Mouse (Mus musculus): ENCODE data around the gene Rasal1.
A peak's percentile ranks its signal among the peaks of the same experiment; 100 is the strongest.

Gene Rasal1

GRCm38 (mm10) chr5:120648569-120649373 is at the start of gene Rasal1:
TSS of gene Rasal1 (plus strand) at chr5:120648812.
- peak; percentile 66 to 76 for DNase-seq

- DNase-seq = no peak
Observed at GRCm38 (mm10) chr5:120599625-120600024, 49.0 kb upstream of the Rasal1 start.

GRCm38 (mm10) chr5:120600946-120601668 is 47.5 kb upstream of the Rasal1 start:
- peak; percentile 52 to 58 for DNase-seq

GRCm38 (mm10) chr5:120602210-120602609 is 46.4 kb upstream of the Rasal1 start:
- no peak for DNase-seq

GRCm38 (mm10) chr5:120603515-120603914 is 45.1 kb upstream of the Rasal1 start:
- no peak for DNase-seq

- DNase-seq = peak; percentile 94
Observed at GRCm38 (mm10) chr5:120604839-120605238, 43.8 kb upstream of the Rasal1 start.

- DNase-seq = peak in 1 of 2 experiments; percentile 48
Observed at GRCm38 (mm10) chr5:120605241-120605661, 43.4 kb upstream of the Rasal1 start.

- peak; percentile 93 to 94 for DNase-seq
Observed at GRCm38 (mm10) chr5:120605688-120606087, 42.9 kb upstream of the Rasal1 start.

- no peak for DNase-seq
Observed at GRCm38 (mm10) chr5:120606590-120607200, 41.9 kb upstream of the Rasal1 start.

GRCm38 (mm10) chr5:120607335-120607734 is 41.3 kb upstream of the Rasal1 start:
- no peak for DNase-seq

- no peak for DNase-seq
Observed at GRCm38 (mm10) chr5:120609246-120609775, 39.3 kb upstream of the Rasal1 start.

- DNase-seq = peak in 1 of 2 experiments; percentile 42
Observed at GRCm38 (mm10) chr5:120610906-120611305, 37.7 kb upstream of the Rasal1 start.

GRCm38 (mm10) chr5:120611416-120611815 is 37.2 kb upstream of the Rasal1 start:
- no peak for DNase-seq

GRCm38 (mm10) chr5:120612442-120612821 is 36.2 kb upstream of the Rasal1 start, which contains the start of the genes Rita1 and Ddx54:
TSS of gene Rita1 (minus strand) at chr5:120612589.
TSS of gene Ddx54 (plus strand) at chr5:120612739.
- peak; percentile 98 to 99 for DNase-seq

- DNase-seq = peak; percentile 100
Observed at GRCm38 (mm10) chr5:120612822-120613604, 35.6 kb upstream of the Rasal1 start.

- DNase-seq = peak; percentile 59 to 67
Observed at GRCm38 (mm10) chr5:120615903-120616302, 32.7 kb upstream of the Rasal1 start.

- no peak for DNase-seq
Observed at GRCm38 (mm10) chr5:120618778-120619177, 29.8 kb upstream of the Rasal1 start.

- DNase-seq = peak; percentile 78 to 80
Observed at GRCm38 (mm10) chr5:120619201-120619600, 29.4 kb upstream of the Rasal1 start.

- DNase-seq = peak; percentile 88 to 89
Observed at GRCm38 (mm10) chr5:120620375-120621077, 28.1 kb upstream of the Rasal1 start.

- peak; percentile 63 to 78 for DNase-seq
Observed at GRCm38 (mm10) chr5:120621078-120621765, 27.4 kb upstream of the Rasal1 start.

- no peak for DNase-seq
Observed at GRCm38 (mm10) chr5:120621846-120622197, 26.8 kb upstream of the Rasal1 start.
